Mouse (Mus musculus) frontal cortex, adult 2 months (tissue): Measurements from ENCODE around the gene 1700037H04Rik. TPM values are rescaled to one million over a fixed set of nuclear protein-coding genes. Genes with fewer than 3 reads are reported as not detected.
A peak's percentile ranks its signal among the peaks of the same experiment; 100 is the strongest.
"Not testable (repeated sequence)": the region's sequence is repeated elsewhere in the genome, so short reads cannot be mapped to it uniquely, and the experiment has no call there.

Experiments used
- DNase-seq, 2 experiments: peaks; one replicate each; pipeline ENCODE4 v3.0.0; 2022; ENCODE audit warnings: low spot score in 1 of 2; ENCODE audit errors: extremely low spot score in 1 of 2
- polyA plus RNA-seq: library from polyadenylated mRNA; depleted of rRNA; stranded (reverse); fragments of >200 nt; gene quantifications from 2 replicates; pipeline ENCODE4 v1.2.3, GENCODE M21; 2012; rRNA removed

1700037H04Rik gene
- polyA plus RNA-seq, 1 experiment: 104 TPM

- no peak for DNase-seq
Observed at GRCm38 (mm10) chr2:131128636-131129157, 31.2 kb downstream of the 1700037H04Rik start.

- DNase-seq: no peak
Observed at GRCm38 (mm10) chr2:131128211-131128610, 31.7 kb downstream of the 1700037H04Rik start.

GRCm38 (mm10) chr2:131127161-131127730, 32.6 kb downstream of the 1700037H04Rik start, which contains the start of gene Hspa12b:
Gene Hspa12b (plus strand): TSS chr2:131127280.
- no peak for DNase-seq

GRCm38 (mm10) chr2:131125964-131126815, 33.7 kb downstream of the 1700037H04Rik start:
- DNase-seq: no peak

- DNase-seq: no peak
Observed at GRCm38 (mm10) chr2:131125157-131125963, 34.5 kb downstream of the 1700037H04Rik start.

GRCm38 (mm10) chr2:131124166-131124565, 35.7 kb downstream of the 1700037H04Rik start:
- DNase-seq: no peak

- no peak for DNase-seq
Observed at GRCm38 (mm10) chr2:131118968-131119574, 40.8 kb downstream of the 1700037H04Rik start.

GRCm38 (mm10) chr2:131105989-131106388, 53.9 kb downstream of the 1700037H04Rik start:
- no peak for DNase-seq

- DNase-seq: not testable (repeated sequence)
Observed at GRCm38 (mm10) chr2:131105061-131105460, 54.8 kb downstream of the 1700037H04Rik start.

- DNase-seq: peak in 1 of 2 experiments; percentile 36
Observed at GRCm38 (mm10) chr2:131104021-131104420, 55.9 kb downstream of the 1700037H04Rik start.

GRCm38 (mm10) chr2:131101530-131101929, 58.4 kb downstream of the 1700037H04Rik start:
- DNase-seq: no peak

GRCm38 (mm10) chr2:131097087-131097486, 62.8 kb downstream of the 1700037H04Rik start:
- no peak for DNase-seq

Other genes starting within 250 kb of the 1700037H04Rik start
- gene Gfra4, start 117.0 kb downstream of the 1700037H04Rik start, polyA plus RNA-seq: 174 and 189 TPM in 2 replicates
- 16.5 and 18.5 TPM in 2 replicates for gene Adam33, start 96.3 kb downstream of the 1700037H04Rik start, polyA plus RNA-seq
- 0.23 and 0.38 TPM in 2 replicates for gene Siglec1, start 73.3 kb downstream of the 1700037H04Rik start, polyA plus RNA-seq
- gene Hspa12b, start 32.8 kb downstream of the 1700037H04Rik start, polyA plus RNA-seq: 9.7 and 10.5 TPM in 2 replicates
- not detected in 2 replicates for gene Gm11037, start 26.6 kb downstream of the 1700037H04Rik start, polyA plus RNA-seq
- gene Cenpb, start 20.0 kb upstream of the 1700037H04Rik start, polyA plus RNA-seq: 73.7 and 79.6 TPM in 2 replicates
- 22.8 and 27.6 TPM in 2 replicates for gene Cdc25b, start 26.9 kb upstream of the 1700037H04Rik start, polyA plus RNA-seq
- 9.5 and 10.0 TPM in 2 replicates for gene Spef1, start 27.2 kb upstream of the 1700037H04Rik start, polyA plus RNA-seq
- gene Ap5s1, start 47.0 kb upstream of the 1700037H04Rik start, polyA plus RNA-seq: 47.2 and 68.7 TPM in 2 replicates
- gene Mavs, start 74.0 kb upstream of the 1700037H04Rik start, polyA plus RNA-seq: 8.2 and 8.6 TPM in 2 replicates
- gene Pank2, start 102.4 kb upstream of the 1700037H04Rik start, polyA plus RNA-seq: 37.7 and 38.9 TPM in 2 replicates
- gene Rnf24, start 192.8 kb upstream of the 1700037H04Rik start, polyA plus RNA-seq: 20.3 and 21.8 TPM in 2 replicates